Mouse (Mus musculus) gastrocnemius, adult 2 months (tissue): Measurements from ENCODE around the gene Vamp2. TPM values are rescaled to one million over a fixed set of nuclear protein-coding genes. Genes with fewer than 3 reads are reported as not detected.

Experiments used
- DNase-seq: peaks from one replicate; pipeline ENCODE4 v3.0.0; 2022
- H3K27ac ChIP-seq: fragments of 200-600 bp; 2 replicates; pipeline ENCODE4 v1.8.1; 2022; ENCODE audit warnings: mild to moderate bottlenecking
- H3K4me3 ChIP-seq: fragments of 200-600 bp; 2 replicates; pipeline ENCODE4 v1.8.1; 2022; ENCODE audit warnings: mild to moderate bottlenecking, moderate library complexity
- CTCF ChIP-seq: fragments of 200-600 bp; IDR thresholded peaks from 2 replicates; pipeline ENCODE4 v1.8.1; 2022; ENCODE audit warnings: antibody characterized with exemption, mild to moderate bottlenecking, moderate library complexity
- intact Hi-C: fragments of 180-260 bp; cut with DNase I; formaldehyde crosslinking; loops from one replicate; pipeline ENCODE4 v1.15.1; 2025
- total RNA-seq, 2 experiments: library from RNA; stranded (reverse); gene quantifications; 2 replicates each; pipeline ENCODE4 v1.2.3; 2021

The Vamp2 gene
- total RNA-seq, 2 experiments from 2014 or later, result 38.0 to 42.7 TPM

GRCm38 (mm10) chr11:69096987-69097900, 9.0 kb downstream of the Vamp2 start:
- intact Hi-C loops, result loop anchor here (2.0 kb wide), 1 partner anchor 26 kb away; the partner anchor contains the start of gene 9130213A22Rik

GRCm38 (mm10) chr11:69098039-69098761, 9.9 kb downstream of the Vamp2 start:
- H3K4me3 ChIP-seq, result peak overlapping the region; percentile 74
- peak; percentile 49 for DNase-seq
- no peak for TF ChIP-seq CTCF
- intact Hi-C loops, result no loop called here
- H3K27ac ChIP-seq, result peak overlapping the region; percentile 100

More at GRCm38 (mm10) chr11:69096987-69097900, 9.0 kb downstream of the Vamp2 start:
- Histone ChIP-seq H3K27ac (peak overlapping the region; percentile 100), H3K4me3 (peak overlapping the region; percentile 74)
- DNase-seq, result peak; percentile 100
- TF ChIP-seq CTCF, result no peak

GRCm38 (mm10) chr11:69098762-69099091, 10.4 kb downstream of the Vamp2 start:
- TF ChIP-seq CTCF, result no peak
- peak overlapping the region; percentile 74 for H3K4me3 ChIP-seq
- H3K27ac ChIP-seq, result peak overlapping the region; percentile 100
- peak; percentile 98 for DNase-seq
- intact Hi-C loops, result no loop called here

- peak; percentile 95 for DNase-seq
- intact Hi-C loops, result no loop called here
- H3K27ac ChIP-seq, result peak overlapping the region; percentile 100
Measured at GRCm38 (mm10) chr11:69099177-69099914, 11.1 kb downstream of the Vamp2 start.

GRCm38 (mm10) chr11:69099915-69100345, 11.6 kb downstream of the Vamp2 start:
- DNase-seq, result peak; percentile 98
- TF ChIP-seq CTCF, result peak; percentile 5; the same call in 1 of the 2 replicates
- H3K27ac ChIP-seq, result peak overlapping the region; percentile 100
- H3K4me3 ChIP-seq, result peak overlapping the region; percentile 74
- intact Hi-C loops, result loop anchor here (10.0 kb wide), 1 partner anchor 815 kb away; the partner anchor contains the start of gene Gps2

More at GRCm38 (mm10) chr11:69099177-69099914, 11.1 kb downstream of the Vamp2 start:
- H3K4me3 ChIP-seq, result peak overlapping the region; percentile 74
- no peak for TF ChIP-seq CTCF

- TF ChIP-seq CTCF, result no peak
- Histone ChIP-seq H3K4me3 (peak overlapping the region; percentile 74), H3K27ac (peak overlapping the region; percentile 100)
- peak; percentile 57 for DNase-seq
- intact Hi-C loops, result loop anchor here (10.0 kb wide), 1 partner anchor 814 kb away; the partner anchor contains the start of gene Gps2
Measured at GRCm38 (mm10) chr11:69100639-69101360, 12.5 kb downstream of the Vamp2 start.

GRCm38 (mm10) chr11:69101604-69102402, 13.5 kb downstream of the Vamp2 start:
- intact Hi-C loops, result loop anchor here (10.0 kb wide), 1 partner anchor 813 kb away; the partner anchor contains the start of gene Gps2
- peak overlapping the region; percentile 100; the same call in 1 of the 2 replicates for H3K27ac ChIP-seq
- H3K4me3 ChIP-seq, result peak overlapping the region; percentile 23; the same call in 1 of the 2 replicates
- no peak for TF ChIP-seq CTCF
- DNase-seq, result peak; percentile 23

GRCm38 (mm10) chr11:69102403-69102725, 14.1 kb downstream of the Vamp2 start:
- Histone ChIP-seq H3K27ac (peak overlapping the region; percentile 100; the same call in 1 of the 2 replicates), H3K4me3 (no peak overlapping the region)
- intact Hi-C loops, result loop anchor here (10.0 kb wide), 1 partner anchor 812 kb away; the partner anchor contains the start of gene Gps2
- DNase-seq, result peak; percentile 24
- no peak for TF ChIP-seq CTCF

- no peak for TF ChIP-seq CTCF
- DNase-seq, result peak; percentile 22
- intact Hi-C loops, result loop anchor here (10.0 kb wide), 1 partner anchor 812 kb away; the partner anchor contains the start of gene Gps2
- Histone ChIP-seq H3K27ac (no peak overlapping the region), H3K4me3 (no peak overlapping the region)
Measured at GRCm38 (mm10) chr11:69103121-69103520, 14.8 kb downstream of the Vamp2 start.

- peak; percentile 26 for DNase-seq
- intact Hi-C loops, result loop anchor here (10.0 kb wide), 1 partner anchor 811 kb away; the partner anchor contains the start of gene Gps2
- TF ChIP-seq CTCF, result no peak
- H3K4me3 ChIP-seq, result no peak overlapping the region
- H3K27ac ChIP-seq, result no peak overlapping the region
Measured at GRCm38 (mm10) chr11:69103531-69104435, 15.5 kb downstream of the Vamp2 start.
